Mouse (Mus musculus) kidney, postnatal 10 days (tissue): Measurements from ENCODE around the gene Prc1.
A peak's percentile ranks its signal among the peaks of the same experiment; 100 is the strongest.

Experiments used
- DNase-seq: peaks from one replicate; pipeline ENCODE4 v3.0.0; 2021; ENCODE audit warnings: mixed read lengths

The Prc1 gene

DNA sequence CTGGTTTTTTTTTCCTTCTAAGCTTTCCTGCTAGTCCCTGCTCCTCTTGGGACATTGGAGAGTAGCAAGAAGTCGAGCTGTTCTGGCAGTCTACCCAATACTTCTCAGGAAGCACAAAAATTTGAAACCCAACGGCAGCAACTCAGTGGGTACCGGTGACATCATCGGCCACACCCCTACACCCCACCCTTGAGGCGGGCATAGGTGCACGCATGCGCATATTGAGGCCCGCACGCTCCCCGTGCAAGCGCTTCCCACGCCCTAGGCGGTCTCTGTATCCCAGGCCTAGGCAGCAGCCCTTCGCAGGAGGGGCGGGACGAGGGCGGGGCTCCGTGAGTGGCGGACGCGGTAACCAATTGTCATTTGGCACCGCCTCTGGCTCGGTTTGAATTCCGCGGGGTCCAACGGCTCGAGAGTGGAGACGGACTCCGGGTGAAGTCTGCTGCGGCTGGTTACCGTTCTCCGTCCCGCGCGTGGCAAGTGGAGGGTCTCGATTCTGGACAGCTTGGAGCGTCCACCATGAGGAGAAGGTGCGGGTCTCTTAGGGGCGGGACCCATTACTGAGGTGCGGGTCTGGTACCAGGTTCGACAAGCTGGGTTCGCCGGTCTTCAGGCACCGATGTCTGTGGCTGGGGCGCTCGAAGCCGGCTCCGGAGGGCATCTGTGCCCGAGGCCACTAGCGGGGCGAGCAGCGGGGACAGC lies at the start of gene Prc1:
Prc1 (plus strand) TSS at position 389 of the 702 bp plus-strand sequence.
- peak; percentile 98 for DNase-seq

DNA sequence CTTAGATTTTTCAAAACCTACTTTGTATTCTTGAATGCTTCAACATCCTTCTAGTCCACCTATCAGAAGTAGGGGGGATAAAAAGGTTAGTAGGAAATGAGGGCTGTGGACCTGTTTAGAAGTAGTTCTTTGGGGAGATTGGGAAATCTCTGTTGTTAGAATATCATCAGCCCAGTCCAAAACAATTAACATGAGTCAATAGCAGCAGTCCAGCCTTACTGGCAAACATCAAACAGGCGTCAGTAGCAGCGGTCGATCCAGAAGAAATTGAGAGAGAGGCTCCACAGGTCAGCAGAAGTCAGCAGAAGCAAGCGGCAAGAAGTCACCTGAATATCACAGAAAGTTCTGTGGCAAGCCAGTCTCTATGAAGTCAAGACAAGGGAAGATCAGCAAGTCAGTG lies 49.4 kb upstream of the Prc1 start:
- DNase-seq: no peak

DNA sequence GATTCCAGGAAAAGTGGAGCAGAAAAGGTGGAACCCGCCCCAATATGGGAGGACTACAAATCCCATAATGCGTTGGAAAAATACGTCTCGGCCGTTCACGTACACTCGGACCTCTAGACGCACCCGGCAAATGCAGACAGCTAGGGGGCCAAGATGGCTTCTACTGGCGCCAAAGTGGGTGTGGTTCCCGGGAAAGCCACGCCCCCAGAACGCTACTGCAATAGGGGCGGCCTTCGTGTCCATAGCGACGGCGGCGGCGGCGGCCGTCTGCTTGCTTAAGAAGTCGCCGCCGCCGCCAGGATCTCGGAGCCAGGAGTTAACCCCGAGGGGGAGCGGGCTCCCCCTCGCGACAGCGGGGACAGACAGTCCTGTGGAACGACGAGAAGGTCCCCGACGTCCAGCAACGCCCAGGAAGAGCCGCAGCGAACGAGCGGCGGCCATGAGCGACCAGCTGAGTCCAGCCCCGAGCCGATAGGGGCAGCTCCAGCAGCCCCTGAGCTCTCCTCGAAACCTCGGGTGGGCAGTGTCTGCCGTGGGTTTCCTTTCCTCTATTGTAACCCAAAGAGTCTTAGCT lies 48.0 kb upstream of the Prc1 start, which contains the start of gene Ttll13:
Ttll13 (plus strand) TSS at position 229 of the 574 bp plus-strand sequence.
- DNase-seq: peak; percentile 99

DNA sequence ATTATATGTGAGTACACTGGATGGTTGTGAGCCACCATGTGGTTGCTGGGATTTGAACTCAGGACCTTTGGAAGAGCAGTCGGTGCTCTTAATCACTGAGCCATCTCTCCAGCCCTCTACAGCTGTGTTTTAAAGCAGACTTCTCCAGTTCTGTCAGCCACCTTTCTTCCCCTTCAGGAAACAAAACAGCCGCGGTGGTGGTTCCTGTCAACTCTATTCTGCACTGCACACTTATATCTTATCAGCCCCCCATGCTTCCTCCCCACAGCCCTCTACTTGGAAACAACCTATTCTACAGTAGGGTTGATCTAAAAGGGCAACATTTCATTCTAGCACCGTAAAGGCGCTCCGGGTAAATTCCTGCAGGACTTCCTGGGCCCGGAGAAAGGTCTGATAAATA lies 47.4 kb upstream of the Prc1 start:
- DNase-seq: no peak

DNA sequence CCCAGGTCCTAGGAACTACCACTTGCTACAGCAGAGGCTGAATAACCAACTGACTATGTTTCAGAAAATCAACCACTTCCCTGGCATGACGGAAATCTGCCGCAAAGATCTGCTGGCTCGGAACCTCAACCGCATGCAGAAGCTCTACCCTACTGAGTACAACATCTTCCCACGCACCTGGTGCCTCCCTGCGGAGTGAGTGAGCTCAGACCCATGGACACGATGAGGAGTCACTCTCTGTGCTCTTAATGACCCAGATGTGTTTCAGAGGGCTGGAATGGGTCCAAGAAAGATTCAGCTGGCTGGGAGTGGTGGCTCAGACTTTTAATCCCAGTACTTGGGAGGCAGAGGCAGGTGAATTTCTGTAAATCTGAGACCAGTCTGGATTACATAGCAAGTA lies 41.8 kb upstream of the Prc1 start:
- no peak for DNase-seq

DNA sequence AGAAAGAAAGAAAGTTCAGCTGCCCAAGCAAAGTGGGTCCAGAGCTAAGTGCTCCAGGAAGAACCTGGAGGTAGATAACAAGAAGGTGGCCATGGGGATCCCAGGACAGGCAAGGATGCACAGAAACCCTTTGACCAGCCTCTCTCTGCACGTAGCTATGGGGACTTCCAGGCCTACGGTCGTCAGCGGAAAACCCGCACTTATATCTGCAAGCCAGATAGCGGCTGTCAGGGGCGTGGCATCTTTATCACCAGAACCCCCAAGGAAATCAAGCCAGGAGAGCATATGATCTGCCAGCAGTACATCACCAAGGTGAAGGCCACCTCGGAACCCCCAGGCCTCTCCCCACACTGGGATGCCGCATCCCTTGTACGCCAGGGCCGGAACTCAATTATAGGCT lies 41.4 kb upstream of the Prc1 start:
- DNase-seq: no peak

DNA sequence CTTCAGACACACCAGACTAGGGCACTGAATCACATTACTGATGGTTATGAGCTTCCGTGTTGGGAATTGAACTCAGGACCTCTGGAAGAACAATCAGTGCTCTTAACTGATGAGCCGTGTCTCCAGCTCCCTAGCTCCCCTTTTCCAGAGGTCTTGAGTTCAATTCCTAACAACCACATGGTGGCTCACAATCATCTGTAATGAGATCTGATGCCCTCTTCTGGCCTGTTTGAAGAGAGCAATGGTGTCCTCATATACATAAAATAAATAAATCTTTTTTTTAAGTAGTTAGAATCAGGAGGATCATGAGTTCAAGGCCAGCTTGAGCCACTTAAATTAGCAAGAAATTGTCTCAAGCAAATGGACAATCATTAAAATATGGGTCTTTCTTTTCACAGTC lies 38.3 kb upstream of the Prc1 start:
- no peak for DNase-seq

DNA sequence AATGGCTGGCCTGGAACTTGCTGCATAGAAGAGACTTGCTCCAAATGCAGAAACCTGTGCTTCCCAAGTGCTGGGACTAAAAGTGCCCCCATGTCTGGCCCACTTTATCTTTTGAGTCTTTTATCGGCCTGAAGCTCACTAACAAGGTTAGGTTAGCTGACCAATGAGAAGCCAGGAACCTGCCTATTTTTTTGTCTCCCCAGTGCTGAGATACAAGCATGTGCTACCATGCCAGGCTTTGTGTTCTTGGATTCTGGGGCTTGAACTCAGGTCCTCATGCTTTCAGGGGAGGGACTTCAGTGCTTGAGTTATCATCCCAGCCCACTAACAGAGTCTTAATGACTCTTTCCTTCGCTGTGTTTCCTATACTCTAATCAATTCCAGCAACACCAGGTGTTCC lies 36.5 kb upstream of the Prc1 start:
- DNase-seq: no peak

DNA sequence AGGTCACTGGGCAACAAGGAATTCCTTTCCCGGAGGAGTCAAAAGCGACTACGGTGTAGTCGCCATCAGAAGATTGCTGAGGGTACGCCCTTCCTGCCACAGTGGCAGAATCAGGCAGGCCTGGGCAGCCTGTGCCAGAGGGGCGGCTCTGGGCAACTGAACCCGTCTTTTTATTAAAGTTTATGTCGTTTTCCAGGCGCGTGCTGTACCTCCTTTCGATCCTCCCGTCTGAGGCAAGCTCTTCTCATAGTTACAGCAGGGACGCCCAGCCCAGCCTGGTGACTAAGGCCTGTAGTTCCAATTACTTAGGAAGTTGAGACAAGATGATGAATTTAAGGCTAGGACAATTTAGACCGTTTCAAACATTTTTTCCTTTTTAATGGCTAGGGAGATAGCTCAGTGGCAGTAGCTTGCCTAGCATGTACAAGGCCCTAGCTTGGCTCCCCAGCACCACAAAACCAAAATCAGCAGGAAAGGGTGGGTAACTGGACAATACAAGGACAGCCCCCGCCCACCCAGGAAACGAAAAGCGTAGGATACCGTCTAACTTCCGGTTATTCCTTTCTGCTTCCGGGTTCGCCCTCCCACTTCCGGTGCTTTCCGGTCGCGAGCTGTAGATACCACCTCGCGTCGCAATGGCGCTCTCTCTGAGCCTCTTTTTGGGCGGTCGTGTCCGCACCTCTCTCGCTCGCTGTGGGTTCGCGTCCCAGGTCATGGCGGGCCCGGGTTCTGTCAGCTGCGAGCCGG lies 33.5 kb upstream of the Prc1 start, which contains the start of gene Ngrn:
Ngrn (plus strand) TSS at position 591 of the 747 bp plus-strand sequence.
- peak; percentile 91 for DNase-seq

DNA sequence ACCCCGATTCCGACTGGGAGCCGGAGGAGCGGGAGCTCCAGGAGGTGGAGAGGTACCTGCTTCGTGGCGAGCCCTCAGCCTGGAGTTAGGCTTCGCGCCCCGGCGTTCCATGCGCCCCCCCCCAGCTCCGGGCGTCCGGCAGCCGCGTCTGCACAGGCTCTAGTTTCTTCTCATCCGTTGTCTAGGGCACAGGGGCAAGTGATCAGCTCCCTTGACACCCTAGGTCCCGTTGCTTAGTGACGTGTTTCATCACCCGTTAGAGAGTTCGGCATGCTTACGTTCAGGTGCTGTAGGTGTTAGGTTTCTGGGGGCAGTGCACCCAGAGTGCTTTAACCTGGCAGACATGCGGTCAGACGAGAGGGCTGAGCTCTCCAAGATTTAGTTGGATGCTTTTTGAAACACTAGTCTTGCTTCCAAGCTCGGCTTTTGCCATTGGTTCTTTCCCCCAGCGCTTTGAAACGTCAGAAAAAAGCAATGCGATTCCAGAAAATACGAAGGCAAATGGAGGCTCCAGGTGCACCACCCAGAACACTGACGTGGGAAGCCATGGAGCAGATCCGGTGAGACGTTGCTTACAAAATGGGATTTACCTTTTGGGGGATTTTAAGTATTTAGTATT lies 32.8 kb upstream of the Prc1 start:
- no peak for DNase-seq

DNA sequence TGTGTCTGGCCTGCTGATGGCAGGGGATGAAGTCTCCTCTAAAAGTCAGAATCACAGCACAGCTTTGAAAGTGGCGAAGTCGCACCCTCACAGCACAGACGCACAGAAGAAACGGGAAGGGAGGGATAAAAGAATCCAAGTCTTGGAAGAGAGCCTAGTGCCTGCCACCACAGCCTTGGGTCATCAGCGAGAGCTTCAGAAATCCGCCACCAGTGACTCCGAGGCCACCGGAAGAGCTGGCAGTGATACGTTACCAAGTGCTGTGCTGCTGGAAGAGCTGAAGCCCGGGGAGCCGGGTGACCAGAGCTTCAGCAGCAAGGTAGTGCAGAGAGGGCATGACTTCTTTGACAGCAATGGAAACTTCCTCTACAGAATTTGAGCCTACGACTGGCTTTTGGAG lies 29.6 kb upstream of the Prc1 start:
- no peak for DNase-seq

DNA sequence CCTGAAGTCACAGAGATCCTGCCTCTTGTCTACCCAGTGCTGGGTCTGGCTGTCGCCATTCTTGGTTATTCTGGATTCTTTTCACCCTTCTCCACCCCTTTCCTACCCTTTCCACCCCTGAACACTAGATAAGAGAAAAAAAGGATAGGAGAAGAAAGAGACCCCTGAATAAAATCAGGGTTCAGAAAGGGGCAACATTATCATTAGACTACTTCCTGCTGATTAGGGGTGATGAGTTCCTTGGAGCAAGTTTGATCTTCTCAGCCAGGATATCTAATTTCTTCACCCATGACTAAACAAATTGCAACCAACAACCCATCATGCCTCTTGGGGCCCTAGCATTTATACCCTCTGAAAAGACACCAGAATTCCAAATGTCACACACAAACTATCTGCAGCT lies 26.5 kb upstream of the Prc1 start:
- no peak for DNase-seq

DNA sequence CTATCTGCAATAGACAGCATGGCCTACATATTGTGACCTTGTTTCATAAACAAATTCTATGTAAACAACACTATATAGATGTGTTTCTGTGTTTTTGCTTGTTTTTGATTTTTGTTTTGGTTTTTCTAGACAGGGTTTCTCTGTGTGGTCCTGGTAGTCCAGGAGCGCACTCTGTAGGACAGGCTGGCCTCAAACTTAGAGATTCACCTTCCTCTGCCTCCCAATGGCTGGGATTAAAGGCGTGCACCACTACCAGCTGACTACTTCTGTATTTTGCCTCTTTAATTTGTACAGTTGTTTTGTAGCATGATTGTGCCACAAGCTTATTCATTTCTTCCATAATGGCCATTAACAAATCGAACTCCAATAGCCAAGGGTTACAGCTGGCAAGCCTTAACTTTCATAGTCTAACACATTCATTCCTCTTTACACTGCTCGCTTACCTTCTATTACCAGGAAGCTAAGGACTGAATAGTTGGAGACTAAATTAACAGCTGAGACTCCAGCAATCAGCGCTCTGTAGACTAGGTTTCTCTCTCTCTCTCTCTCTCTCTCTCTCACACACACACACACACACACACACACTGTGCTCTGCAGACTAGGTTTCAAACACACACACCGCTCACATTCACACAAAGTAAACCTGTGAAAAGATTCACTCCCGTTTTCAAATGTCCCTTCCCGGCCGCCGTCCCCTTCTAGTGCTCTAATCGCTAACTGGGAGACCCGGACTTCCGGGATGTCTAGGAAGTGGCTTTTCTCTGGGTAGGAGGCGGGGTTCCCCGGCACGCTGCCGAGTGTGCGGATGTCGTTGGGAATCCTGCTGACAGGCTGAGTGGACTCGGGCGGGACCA lies 25.1 kb upstream of the Prc1 start, which contains the start of gene Vps33b:
Vps33b (plus strand) TSS at position 753 of the 854 bp plus-strand sequence.
- peak; percentile 99 for DNase-seq

DNA sequence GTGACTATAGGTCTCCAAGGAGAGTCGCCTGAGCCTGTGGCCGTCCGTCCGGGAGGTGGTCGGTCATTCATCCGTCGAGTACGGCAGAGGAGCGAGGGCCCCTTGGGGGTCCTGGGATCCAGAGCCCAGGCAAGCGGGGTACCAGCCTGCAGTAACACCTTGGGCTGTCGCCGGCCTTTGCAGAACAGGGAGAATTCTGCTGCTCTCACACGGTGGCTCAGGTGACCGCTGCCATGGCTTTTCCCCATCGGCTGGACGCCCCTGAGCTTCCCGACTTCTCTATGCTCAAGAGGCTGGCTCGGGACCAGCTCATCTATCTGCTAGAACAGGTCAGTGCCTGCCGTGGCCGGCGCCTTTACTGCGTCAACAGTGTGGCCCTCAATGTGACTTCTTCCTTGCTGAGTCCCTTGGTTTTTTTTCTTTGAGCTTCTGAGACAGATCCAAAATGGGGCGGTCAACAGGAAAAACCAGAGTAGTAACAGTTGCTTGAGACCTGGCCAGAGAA lies 24.4 kb upstream of the Prc1 start:
- peak; percentile 71 for DNase-seq

DNA sequence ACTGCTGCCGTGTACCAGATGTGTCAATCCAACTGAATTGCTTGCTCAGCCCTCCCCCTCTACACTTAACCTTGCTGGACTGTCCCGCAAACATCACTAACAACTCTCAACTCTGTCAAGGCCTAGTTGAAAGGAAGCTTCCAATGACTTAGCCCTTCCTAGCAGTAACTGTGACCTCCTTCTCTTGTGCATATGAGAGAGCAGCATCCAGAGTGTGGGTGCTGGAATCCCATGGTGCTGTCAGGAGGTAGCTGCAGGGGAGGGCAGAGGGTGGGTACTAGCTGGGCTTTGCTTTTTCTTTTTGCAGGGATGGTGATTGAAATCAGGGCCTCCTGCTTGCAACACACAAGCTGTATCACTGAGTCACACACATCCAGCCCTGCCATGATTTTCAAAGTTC lies 20.8 kb upstream of the Prc1 start:
- DNase-seq: no peak

DNA sequence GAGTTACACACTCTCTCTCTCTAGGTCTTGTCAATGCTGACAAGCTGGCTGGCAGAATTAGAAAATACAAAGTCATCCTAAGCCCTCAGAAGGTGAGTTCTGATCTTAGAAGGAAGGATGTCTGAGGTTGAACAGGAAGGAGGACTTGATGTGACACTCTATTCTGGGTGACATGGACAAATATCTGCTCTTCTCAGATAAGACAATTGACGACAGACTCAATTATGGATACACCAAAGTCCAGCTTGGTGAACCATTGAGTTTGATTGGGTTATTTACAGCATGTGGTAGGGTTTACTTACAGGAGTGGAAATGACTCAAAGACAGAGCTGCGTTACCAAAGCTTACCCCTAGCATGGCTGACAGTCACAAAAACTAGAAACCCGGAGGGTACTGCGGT lies 17.9 kb upstream of the Prc1 start:
- DNase-seq: no peak

DNA sequence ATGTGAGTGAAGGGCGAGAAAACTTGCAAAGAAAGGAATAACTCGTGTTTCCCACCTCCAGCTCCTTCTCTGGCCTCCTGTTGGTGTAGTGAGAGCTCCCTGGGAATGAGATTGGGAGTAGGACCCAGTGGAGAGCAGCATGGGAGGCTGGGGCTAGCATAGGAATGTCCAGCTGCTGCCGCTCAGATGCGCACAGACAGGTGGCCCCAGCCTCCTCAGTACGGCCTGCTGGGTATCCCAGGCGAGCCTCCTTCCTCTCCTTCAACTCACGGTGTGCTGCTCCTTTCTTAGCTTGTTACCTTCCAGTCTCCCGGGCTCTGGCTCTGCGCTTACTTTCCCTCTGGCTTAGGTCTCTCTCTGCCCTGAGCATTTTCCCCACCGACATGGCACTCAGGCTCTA lies 14.2 kb upstream of the Prc1 start:
- no peak for DNase-seq

DNA sequence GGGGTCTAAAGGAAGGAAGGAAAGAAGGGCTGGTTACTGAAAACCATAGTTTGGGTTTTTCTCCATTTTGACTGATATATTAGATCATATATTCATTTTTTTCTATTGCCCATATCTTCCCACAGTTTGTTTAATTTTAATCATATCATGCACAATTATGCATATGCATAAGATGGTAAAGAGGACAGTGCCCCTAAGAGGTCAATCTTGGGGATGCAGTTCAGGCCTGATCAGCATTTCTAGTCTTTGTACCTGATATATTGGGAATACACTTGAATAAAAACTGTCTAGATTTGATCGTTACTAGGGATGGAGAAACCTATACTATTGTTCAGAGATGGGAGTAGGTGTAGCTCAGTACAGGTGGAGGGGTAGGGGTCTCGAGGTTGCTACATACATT lies 13.3 kb upstream of the Prc1 start:
- no peak for DNase-seq

DNA sequence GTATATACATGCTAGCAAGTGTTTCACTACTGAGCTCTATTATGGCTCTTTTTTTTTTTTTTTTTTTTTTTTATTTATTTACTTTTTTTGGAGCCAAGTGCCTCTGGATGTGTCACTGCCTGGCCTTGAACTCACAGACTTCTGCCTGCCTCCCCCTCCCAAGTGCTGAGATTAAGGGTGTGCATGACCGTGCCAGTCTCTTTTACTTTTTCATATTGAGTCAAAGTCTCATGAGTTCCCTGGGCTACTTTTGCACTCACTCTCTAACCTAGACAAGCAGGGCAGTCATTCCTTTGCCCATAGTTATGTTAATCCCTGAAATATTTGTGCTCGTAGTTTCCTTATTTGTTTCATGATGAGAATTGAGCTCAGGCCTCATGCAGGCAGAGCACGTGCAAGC lies 12.6 kb upstream of the Prc1 start:
- DNase-seq: no peak

DNA sequence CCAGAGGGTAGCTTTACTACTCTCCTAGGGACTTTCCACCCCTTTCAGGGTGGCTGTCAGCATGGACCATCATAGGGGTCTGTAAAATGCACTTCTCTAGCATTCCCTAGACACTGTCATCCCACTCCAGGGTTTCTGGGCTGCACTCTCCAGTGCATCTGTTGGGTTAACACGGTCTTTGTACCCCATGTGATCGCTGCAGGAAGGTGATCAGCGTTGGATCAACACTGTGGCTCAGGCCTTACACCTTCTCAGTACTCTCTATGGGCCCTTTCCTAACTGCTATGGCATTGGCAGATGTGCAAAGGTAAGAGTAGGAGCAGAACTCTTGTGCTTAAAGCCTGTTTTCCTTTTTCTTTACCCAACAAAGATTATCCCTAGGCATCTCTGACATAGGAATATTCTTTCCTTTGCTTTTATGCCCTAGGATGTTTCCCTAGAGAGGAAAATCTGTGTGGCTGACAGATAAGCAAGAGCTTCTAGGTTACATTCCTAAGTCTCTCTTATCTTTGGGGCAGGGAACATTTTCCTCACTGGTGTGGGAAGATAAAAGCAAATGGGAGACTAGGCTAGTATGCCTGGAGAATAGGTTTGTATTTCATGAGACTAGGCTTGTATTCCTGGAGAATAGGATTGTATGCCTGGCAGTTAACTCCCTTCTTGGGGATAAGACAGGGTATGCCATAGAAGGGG lies 10.9 kb upstream of the Prc1 start:
- no peak for DNase-seq

DNA sequence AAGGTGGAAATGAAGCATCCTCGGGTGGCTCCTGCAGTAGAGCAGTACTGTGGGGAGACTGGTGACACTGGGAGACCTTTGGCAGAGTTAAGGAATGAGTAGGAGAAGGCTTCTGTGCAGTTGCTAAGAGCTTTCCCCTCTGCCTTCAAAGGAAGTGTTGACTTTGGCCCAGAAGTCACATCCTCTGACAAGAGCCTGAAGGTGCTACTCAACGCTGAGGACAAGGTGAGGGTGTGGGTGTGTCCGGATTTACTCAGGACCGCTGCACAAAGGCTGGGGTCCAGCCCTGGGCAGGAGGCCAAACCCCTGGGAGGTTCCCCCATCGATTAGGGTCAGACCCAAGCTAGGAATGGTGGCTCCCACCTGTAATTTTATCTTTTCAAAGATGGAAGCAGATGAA lies 9.9 kb upstream of the Prc1 start:
- no peak for DNase-seq

DNA sequence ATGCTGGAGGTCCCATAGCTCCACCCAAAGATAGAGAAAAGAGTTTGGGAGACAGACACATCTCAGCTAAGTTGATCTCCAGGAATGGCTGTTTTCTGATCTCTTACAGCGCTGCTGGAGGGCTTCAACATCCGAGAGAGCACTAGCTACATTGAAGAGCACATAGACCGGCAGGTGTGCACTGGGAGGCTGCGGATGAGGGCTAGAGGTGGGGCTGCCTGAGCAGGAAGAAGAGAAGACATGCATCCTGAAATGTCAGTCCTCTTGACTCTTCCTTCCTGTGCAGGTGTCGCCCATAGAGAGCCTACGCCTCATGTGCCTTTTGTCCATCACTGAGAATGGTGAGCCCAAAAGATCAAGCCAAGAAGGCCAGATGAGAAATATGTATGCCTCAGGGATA lies 8.5 kb upstream of the Prc1 start:
- no peak for DNase-seq
